Mouse (Mus musculus) heart, embryonic 10.5 days (tissue): ENCODE results near the gene Zfp580. TPM values are rescaled to one million over a fixed set of nuclear protein-coding genes. Genes with fewer than 3 reads are reported as not detected.
A peak's percentile ranks its signal among the peaks of the same experiment; 100 is the strongest.

ENCODE experiments used
- DNase-seq: peaks from one replicate; pipeline ENCODE4 v3.0.0-alpha.2; 2017; ENCODE audit warnings: low spot score
- H3K27ac ChIP-seq: fragments of 300-500 bp; sonication (generic); 2 replicates; pipeline ENCODE4 v1.5.1; 2016; ENCODE audit warnings: mild to moderate bottlenecking
- H3K27me3 ChIP-seq: fragments of 300-500 bp; sonication (generic); 2 replicates; pipeline ENCODE4 v1.6.1; 2016; ENCODE audit warnings: mild to moderate bottlenecking; ENCODE audit not compliant: poor library complexity, insufficient read depth, severe bottlenecking
- H3K36me3 ChIP-seq: fragments of 300-500 bp; sonication (generic); 2 replicates; pipeline ENCODE4 v1.6.1; 2016; ENCODE audit warnings: mild to moderate bottlenecking, moderate library complexity
- H3K4me1 ChIP-seq: fragments of 300-500 bp; sonication (generic); 2 replicates; pipeline ENCODE4 v1.6.1; 2016; ENCODE audit warnings: mild to moderate bottlenecking
- H3K4me3 ChIP-seq: fragments of 300-500 bp; sonication (generic); 2 replicates; pipeline ENCODE4 v1.5.1; 2016; ENCODE audit warnings: mild to moderate bottlenecking, moderate library complexity
- H3K9me3 ChIP-seq: fragments of 300-500 bp; sonication (generic); 2 replicates; pipeline ENCODE4 v1.6.1; 2016; ENCODE audit warnings: mild to moderate bottlenecking, moderate library complexity
- WGBS: fragments of 180-500 bp; shearing (Covaris S2); methylation state at CpG from one replicate; pipeline ENCODE4 v1.1.7; 2016; 5-methylcytosine and 5-hydroxymethylcytosine counted together
- polyA plus RNA-seq: library from polyadenylated mRNA; unstranded; fragments of >200 nt; fragmentation: Nextera tagmentation; extraction: Ambion mirVana; gene quantifications from 2 replicates; pipeline ENCODE4 v1.2.1, GENCODE M21; 2016

Gene Zfp580
- polyA plus RNA-seq, 1 experiment from 2014 or later = 21.4 TPM

GRCm38 (mm10) chr7:5038109-5038732 is 13.1 kb upstream of the Zfp580 start, which contains the start of gene Zfp784:
Gene Zfp784, minus strand, starts transcription at chr7:5038446.
- WGBS = under 1% methylated on average over 48 of the region's 48 CpGs
- DNase-seq = peak; percentile 96

GRCm38 (mm10) chr7:5038940-5039339 is 12.4 kb upstream of the Zfp580 start:
- Histone ChIP-seq H3K27ac (peak overlapping the region; percentile 99), H3K9me3 (no peaks in the 10 kb centered on the region), H3K36me3 (peaks cover 35% of the 10 kb centered on the region), H3K4me1 (peaks cover 13% of the 10 kb centered on the region; the same call in 1 of the 2 replicates), H3K27me3 (no peaks in the 10 kb centered on the region), H3K4me3 (peak overlapping the region; percentile 87)
- DNase-seq = no peak
- WGBS = 35% methylated on average over 5 of the region's 5 CpGs

More at GRCm38 (mm10) chr7:5038109-5038732, 13.1 kb upstream of the Zfp580 start, which contains the start of gene Zfp784:
- Histone ChIP-seq H3K27me3 (no peaks in the 10 kb centered on the region), H3K36me3 (peaks cover 42% of the 10 kb centered on the region), H3K27ac (peak within 1 kb of the TSS; percentile 99), H3K4me1 (peaks cover 13% of the 10 kb centered on the region; the same call in 1 of the 2 replicates), H3K9me3 (no peaks in the 10 kb centered on the region), H3K4me3 (peak within 1 kb of the TSS; percentile 87)

GRCm38 (mm10) chr7:5044981-5045380 is 6.4 kb upstream of the Zfp580 start:
- 67% methylated on average over 2 of the region's 2 CpGs for WGBS
- H3K4me1 ChIP-seq = no peaks in the 10 kb centered on the region
- no peaks in the 10 kb centered on the region for H3K27me3 ChIP-seq
- H3K27ac ChIP-seq = no peak overlapping the region
- peaks cover 7% of the 10 kb centered on the region; the same call in 1 of the 2 replicates for H3K36me3 ChIP-seq
- no peaks in the 10 kb centered on the region for H3K9me3 ChIP-seq
- H3K4me3 ChIP-seq = no peak overlapping the region
- no peak for DNase-seq

GRCm38 (mm10) chr7:5046112-5046511 is 5.2 kb upstream of the Zfp580 start:
- WGBS = 68% methylated on average over 2 of the region's 2 CpGs
- Histone ChIP-seq H3K4me3 (no peak overlapping the region), H3K9me3 (no peaks in the 10 kb centered on the region), H3K27me3 (no peaks in the 10 kb centered on the region), H3K27ac (no peak overlapping the region), H3K36me3 (peaks cover 4% of the 10 kb centered on the region; the same call in 1 of the 2 replicates), H3K4me1 (0 out of 2 replicates have a peak, but pooled peaks cover 8% of the 10 kb centered on the region)
- DNase-seq = no peak

GRCm38 (mm10) chr7:5047313-5047712 is 4.0 kb upstream of the Zfp580 start:
- Histone ChIP-seq H3K4me1 (peaks cover 14% of the 10 kb centered on the region; the same call in 1 of the 2 replicates), H3K4me3 (no peak overlapping the region), H3K9me3 (no peaks in the 10 kb centered on the region), H3K27ac (no peak overlapping the region), H3K27me3 (peaks cover 7% of the 10 kb centered on the region), H3K36me3 (no peaks in the 10 kb centered on the region)
- WGBS = 17% methylated on average over 2 of the region's 2 CpGs
- DNase-seq = no peak

- no peak for DNase-seq
- peaks cover 41% of the 10 kb centered on the region for H3K4me1 ChIP-seq
- H3K36me3 ChIP-seq = no peaks in the 10 kb centered on the region
- 5% methylated on average over 12 of the region's 12 CpGs for WGBS
- peaks cover 58% of the 10 kb centered on the region for H3K27me3 ChIP-seq
- H3K27ac ChIP-seq = 0 out of 2 replicates have a peak overlapping the region, but pooled peaks have one; percentile 56
- peak overlapping the region; percentile 92 for H3K4me3 ChIP-seq
- no peaks in the 10 kb centered on the region for H3K9me3 ChIP-seq
Observed at GRCm38 (mm10) chr7:5052438-5052837, 1.1 kb downstream of the Zfp580 start.

GRCm38 (mm10) chr7:5052931-5053343 is 1.6 kb downstream of the Zfp580 start:
- no peaks in the 10 kb centered on the region for H3K9me3 ChIP-seq
- DNase-seq = no peak
- peaks cover 41% of the 10 kb centered on the region for H3K4me1 ChIP-seq
- H3K4me3 ChIP-seq = peak overlapping the region; percentile 92
- H3K27ac ChIP-seq = peak overlapping the region; percentile 56; the same call in 1 of the 2 replicates
- H3K36me3 ChIP-seq = no peaks in the 10 kb centered on the region
- WGBS = 5% methylated on average over 45 of the region's 45 CpGs
- H3K27me3 ChIP-seq = peaks cover 63% of the 10 kb centered on the region

- no peak for DNase-seq
- Histone ChIP-seq H3K4me3 (peak overlapping the region; percentile 92), H3K4me1 (peaks cover 41% of the 10 kb centered on the region), H3K36me3 (no peaks in the 10 kb centered on the region), H3K27me3 (peaks cover 70% of the 10 kb centered on the region), H3K27ac (no peak overlapping the region), H3K9me3 (no peaks in the 10 kb centered on the region)
- 7% methylated on average over 32 of the region's 32 CpGs for WGBS
Observed at GRCm38 (mm10) chr7:5053456-5054179, 2.3 kb downstream of the Zfp580 start.

GRCm38 (mm10) chr7:5056651-5057263 is 5.4 kb downstream of the Zfp580 start:
- no peak for DNase-seq
- 3% methylated on average over 55 of the region's 55 CpGs for WGBS
- H3K36me3 ChIP-seq = no peaks in the 10 kb centered on the region
- H3K27ac ChIP-seq = peak overlapping the region; percentile 76
- H3K9me3 ChIP-seq = no peaks in the 10 kb centered on the region
- H3K4me3 ChIP-seq = peak overlapping the region; percentile 59
- peaks cover 43% of the 10 kb centered on the region for H3K4me1 ChIP-seq
- peaks cover 77% of the 10 kb centered on the region for H3K27me3 ChIP-seq

GRCm38 (mm10) chr7:5057381-5057780 is 6.0 kb downstream of the Zfp580 start:
- Histone ChIP-seq H3K27me3 (peaks cover 71% of the 10 kb centered on the region), H3K4me1 (peaks cover 37% of the 10 kb centered on the region), H3K9me3 (no peaks in the 10 kb centered on the region; the same call in 1 of the 2 replicates), H3K36me3 (no peaks in the 10 kb centered on the region), H3K27ac (0 out of 2 replicates have a peak overlapping the region, but pooled peaks have one; percentile 76), H3K4me3 (0 out of 2 replicates have a peak overlapping the region, but pooled peaks have one; percentile 1)
- 32% methylated on average over 8 of the region's 8 CpGs for WGBS
- DNase-seq = no peak

- no peaks in the 10 kb centered on the region; the same call in 1 of the 2 replicates for H3K9me3 ChIP-seq
- no peak for DNase-seq
- peaks cover 67% of the 10 kb centered on the region for H3K27me3 ChIP-seq
- 0 out of 2 replicates have a peak overlapping the region, but pooled peaks have one; percentile 1 for H3K4me3 ChIP-seq
- no peaks in the 10 kb centered on the region for H3K36me3 ChIP-seq
- H3K27ac ChIP-seq = no peak overlapping the region
- H3K4me1 ChIP-seq = peaks cover 33% of the 10 kb centered on the region
- WGBS = 25% methylated on average over 11 of the region's 11 CpGs
Observed at GRCm38 (mm10) chr7:5057804-5058203, 6.5 kb downstream of the Zfp580 start.

GRCm38 (mm10) chr7:5058631-5059030 is 7.3 kb downstream of the Zfp580 start:
- no peak overlapping the region for H3K4me3 ChIP-seq

More at GRCm38 (mm10) chr7:5058631-5059030, 7.3 kb downstream of the Zfp580 start:
- H3K36me3 ChIP-seq = no peaks in the 10 kb centered on the region
- H3K27ac ChIP-seq = no peak overlapping the region
- no peaks in the 10 kb centered on the region; the same call in 1 of the 2 replicates for H3K9me3 ChIP-seq
- H3K4me1 ChIP-seq = peaks cover 29% of the 10 kb centered on the region
- peaks cover 58% of the 10 kb centered on the region for H3K27me3 ChIP-seq
- DNase-seq = no peak
- WGBS = 87% methylated on average over 1 of the region's 1 CpGs
